Mouse (Mus musculus) limb, embryonic 12.5 days (tissue): ENCODE results near the gene Adam12. TPM values are rescaled to one million over a fixed set of nuclear protein-coding genes. Genes with fewer than 3 reads are reported as not detected.

Experiments
- ATAC-seq: fragments of 200-750 bp; cut with Nextera tagmentation; 2 replicates; pipeline ENCODE4 v1.8.0; 2017; ENCODE audit warnings: low read depth, moderate TSS enrichment; ENCODE audit not compliant: insufficient number of reproducible peaks, insufficient read depth, low FRiP score, low TSS enrichment
- H3K27ac ChIP-seq: fragments of 300-500 bp; sonication (generic); 2 replicates; pipeline ENCODE4 v1.5.1; 2016; ENCODE audit warnings: mild to moderate bottlenecking, moderate library complexity
- H3K27me3 ChIP-seq: fragments of 300-500 bp; sonication (generic); 2 replicates; pipeline ENCODE4 v1.6.1; 2016; ENCODE audit warnings: mild to moderate bottlenecking, moderate library complexity
- H3K36me3 ChIP-seq: fragments of 300-500 bp; sonication (generic); 2 replicates; pipeline ENCODE4 v1.6.1; 2016; ENCODE audit warnings: mild to moderate bottlenecking, moderate library complexity
- H3K4me1 ChIP-seq: fragments of 300-500 bp; sonication (generic); replicated peaks from 2 replicates; pipeline ENCODE4 v1.6.1; 2016
- H3K4me2 ChIP-seq: fragments of 300-500 bp; sonication (generic); 2 replicates; pipeline ENCODE4 v1.6.1; 2016; ENCODE audit warnings: mild to moderate bottlenecking, moderate library complexity
- H3K4me3 ChIP-seq: fragments of 300-500 bp; sonication (generic); replicated peaks from 2 replicates; pipeline ENCODE4 v1.5.1; 2016; ENCODE audit warnings: mild to moderate bottlenecking
- H3K9ac ChIP-seq: fragments of 300-500 bp; sonication (generic); replicated peaks from 2 replicates; pipeline ENCODE4 v1.6.1; 2016; ENCODE audit warnings: mild to moderate bottlenecking, moderate library complexity
- H3K9me3 ChIP-seq: fragments of 300-500 bp; sonication (generic); 2 replicates; pipeline ENCODE4 v1.6.1; 2016; ENCODE audit warnings: mild to moderate bottlenecking, moderate library complexity
- WGBS: fragments of 180-500 bp; shearing (Covaris S2); methylation state at CpG from one replicate; pipeline ENCODE4 v1.1.7; 2016; 5-methylcytosine and 5-hydroxymethylcytosine counted together
- polyA plus RNA-seq: library from polyadenylated mRNA; unstranded; fragments of >200 nt; fragmentation: Nextera tagmentation; extraction: Ambion mirVana; gene quantifications from 2 replicates; pipeline ENCODE4 v1.2.1, GENCODE M21; 2016

Gene Adam12
- polyA plus RNA-seq, 1 experiment from 2014 or later, result 4.9 TPM

DNA sequence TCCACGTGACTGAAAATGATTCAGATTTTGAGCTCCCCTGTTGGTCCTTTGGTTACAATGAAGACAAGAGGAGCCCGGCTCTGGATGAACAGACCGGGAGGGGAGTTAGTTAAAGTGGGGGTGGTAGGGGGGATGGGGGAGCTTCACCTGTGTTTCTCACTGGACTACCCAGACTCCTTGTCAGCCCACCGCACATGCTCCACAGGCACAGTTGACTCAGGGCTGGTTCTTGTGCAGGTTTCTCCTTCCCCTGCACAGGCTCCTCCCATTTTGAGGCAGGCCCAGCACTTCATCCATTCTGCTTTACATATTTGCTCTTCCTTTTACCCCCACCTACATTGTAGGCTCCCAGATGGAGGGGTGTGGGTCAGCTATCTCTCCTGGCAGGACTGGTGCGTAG, 369.2 kb downstream of the Adam12 start:
- Histone ChIP-seq H3K4me1 (no peaks in the 10 kb centered on the region), H3K4me3 (no peak overlapping the region), H3K36me3 (no peaks in the 10 kb centered on the region), H3K4me2 (no peak overlapping the region), H3K9ac (no peak overlapping the region), H3K27ac (no peak overlapping the region), H3K9me3 (no peaks in the 10 kb centered on the region), H3K27me3 (no peaks in the 10 kb centered on the region)
- 85% methylated on average over 5 of the region's 5 CpGs for WGBS
- peak; percentile 52; the same call in 1 of the 2 replicates for ATAC-seq

DNA sequence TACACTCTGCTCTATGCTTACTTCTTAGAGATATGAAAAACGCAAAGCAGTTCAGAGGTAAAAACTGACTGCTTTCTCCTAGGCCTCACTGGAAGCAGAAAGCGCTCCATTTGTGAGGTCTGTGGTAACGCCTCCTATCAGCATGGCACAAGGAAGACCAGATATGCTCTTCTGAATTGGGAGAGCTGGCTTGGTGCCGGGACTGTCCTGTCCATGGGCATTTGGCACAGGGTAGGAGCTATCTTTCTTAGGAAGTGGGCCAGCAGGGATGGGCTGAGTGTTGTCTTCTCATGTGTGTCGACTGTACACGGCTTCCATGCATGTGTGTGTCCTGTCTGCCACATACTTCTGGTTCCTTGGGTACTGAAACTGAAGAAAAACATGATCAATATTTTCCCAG, 369.7 kb downstream of the Adam12 start:
- H3K4me2 ChIP-seq, result no peak overlapping the region
- no peaks in the 10 kb centered on the region for H3K4me1 ChIP-seq
- H3K9me3 ChIP-seq, result no peaks in the 10 kb centered on the region
- no peak overlapping the region for H3K27ac ChIP-seq
- no peak overlapping the region for H3K4me3 ChIP-seq
- H3K36me3 ChIP-seq, result no peaks in the 10 kb centered on the region
- H3K27me3 ChIP-seq, result 0 out of 2 replicates have a peak, but pooled peaks cover 2% of the 10 kb centered on the region
- 93% methylated on average over 6 of the region's 6 CpGs for WGBS
- ATAC-seq, result no peak
- no peak overlapping the region for H3K9ac ChIP-seq

DNA sequence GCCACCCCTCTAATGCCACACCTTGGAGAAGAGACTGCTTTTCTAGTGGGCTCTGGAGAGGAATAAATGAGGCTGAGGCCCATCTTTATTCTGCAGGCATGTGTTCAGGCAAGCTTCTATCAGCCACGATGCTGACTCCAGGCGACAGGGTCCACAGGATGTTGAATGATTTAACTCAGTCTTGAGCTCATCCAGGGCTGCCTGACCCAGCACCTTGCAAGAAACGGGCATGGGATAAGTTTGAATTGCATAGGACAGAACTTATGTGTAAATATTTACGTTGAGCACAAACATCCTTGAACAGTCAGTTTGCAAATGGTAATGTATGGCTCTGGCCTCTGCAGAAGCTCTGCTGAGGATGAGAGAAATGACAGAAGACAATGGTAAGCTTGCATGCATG, 372.4 kb downstream of the Adam12 start:
- no peaks in the 10 kb centered on the region for H3K4me1 ChIP-seq
- no peak overlapping the region for H3K9ac ChIP-seq
- H3K27me3 ChIP-seq, result 0 out of 2 replicates have a peak, but pooled peaks cover 4% of the 10 kb centered on the region
- no peak overlapping the region for H3K4me3 ChIP-seq
- WGBS, result 75% methylated on average over 4 of the region's 4 CpGs
- H3K27ac ChIP-seq, result no peak overlapping the region
- no peak for ATAC-seq
- no peaks in the 10 kb centered on the region for H3K36me3 ChIP-seq
- H3K9me3 ChIP-seq, result no peaks in the 10 kb centered on the region
- no peak overlapping the region for H3K4me2 ChIP-seq

DNA sequence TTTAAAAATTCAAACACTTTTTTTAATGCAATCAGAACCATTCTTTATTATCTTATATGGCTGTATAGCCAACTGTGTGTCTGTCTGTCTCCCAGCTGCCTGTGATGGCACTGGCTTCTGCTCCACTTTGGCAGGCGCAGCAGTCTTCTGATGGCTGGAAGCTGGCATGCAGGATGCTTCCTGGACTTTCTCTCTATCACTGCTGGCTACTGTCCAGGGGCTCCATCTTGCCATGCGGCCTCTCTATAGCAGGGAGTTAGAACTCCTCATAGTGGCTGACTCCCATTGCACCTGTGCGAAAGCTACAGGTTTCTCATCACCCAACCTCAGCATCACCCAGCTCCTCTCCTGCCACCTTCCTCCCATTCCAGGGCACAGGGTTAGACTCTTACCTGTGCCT, 373.4 kb downstream of the Adam12 start:
- Histone ChIP-seq H3K9me3 (no peaks in the 10 kb centered on the region), H3K4me2 (no peak overlapping the region), H3K27me3 (0 out of 2 replicates have a peak, but pooled peaks cover 4% of the 10 kb centered on the region), H3K36me3 (no peaks in the 10 kb centered on the region), H3K4me1 (no peaks in the 10 kb centered on the region), H3K9ac (no peak overlapping the region), H3K27ac (no peak overlapping the region), H3K4me3 (no peak overlapping the region)
- no peak for ATAC-seq
- 90% methylated on average over 3 of the region's 3 CpGs for WGBS

DNA sequence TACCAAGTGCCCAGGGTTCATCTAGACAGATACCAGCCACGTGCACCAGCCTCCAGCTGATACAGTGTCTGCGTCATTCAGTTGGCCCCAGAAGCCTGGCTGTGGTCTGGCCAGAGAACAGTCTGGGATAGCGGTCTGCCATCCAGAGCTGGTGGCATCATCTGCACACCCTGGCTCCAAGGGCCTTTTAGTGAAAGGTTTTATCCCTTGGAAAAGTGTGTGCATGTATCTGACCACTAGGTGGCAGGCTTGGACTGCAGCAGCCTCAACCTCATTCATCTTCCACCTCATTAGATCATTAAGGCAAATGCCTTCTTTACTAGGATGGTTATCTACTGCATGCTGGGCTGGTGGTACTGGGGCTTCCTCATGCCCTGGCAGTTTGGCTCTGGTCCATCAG, 375.7 kb downstream of the Adam12 start:
- H3K4me1 ChIP-seq, result no peaks in the 10 kb centered on the region
- H3K4me2 ChIP-seq, result no peak overlapping the region
- H3K4me3 ChIP-seq, result no peak overlapping the region
- no peak overlapping the region for H3K27ac ChIP-seq
- WGBS, result 9% methylated on average over 3 of the region's 3 CpGs
- 0 out of 2 replicates have a peak, but pooled peaks cover 4% of the 10 kb centered on the region for H3K27me3 ChIP-seq
- no peak overlapping the region for H3K9ac ChIP-seq
- ATAC-seq, result 0 out of 2 replicates have a peak, but pooled peaks have one; percentile 20
- no peaks in the 10 kb centered on the region for H3K36me3 ChIP-seq
- no peaks in the 10 kb centered on the region for H3K9me3 ChIP-seq

DNA sequence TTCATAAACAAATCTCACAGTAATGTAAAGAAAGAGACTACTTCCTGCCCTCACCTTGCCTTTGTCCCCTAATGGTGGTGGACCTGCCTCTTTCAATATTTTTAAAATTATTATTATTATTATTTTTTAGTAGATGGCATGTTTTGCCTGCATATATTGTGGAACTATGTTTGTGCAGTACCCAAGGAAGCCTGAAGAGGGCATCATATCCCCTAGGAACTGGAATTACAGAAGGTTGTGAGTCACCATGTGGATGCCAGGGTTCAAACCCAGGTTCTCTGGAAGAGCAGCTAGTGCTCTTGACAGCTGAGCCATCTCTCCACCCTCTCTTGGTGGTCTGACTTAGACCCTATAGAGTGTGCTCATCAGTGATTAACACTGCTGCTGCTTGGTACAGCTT, 381.2 kb downstream of the Adam12 start:
- no peaks in the 10 kb centered on the region for H3K27me3 ChIP-seq
- H3K36me3 ChIP-seq, result no peaks in the 10 kb centered on the region
- no peak overlapping the region for H3K4me3 ChIP-seq
- H3K4me1 ChIP-seq, result no peaks in the 10 kb centered on the region; the same call in 1 of the 2 replicates
- H3K27ac ChIP-seq, result no peak overlapping the region
- H3K9ac ChIP-seq, result no peak overlapping the region
- no peaks in the 10 kb centered on the region for H3K9me3 ChIP-seq
- ATAC-seq, result no peak
- H3K4me2 ChIP-seq, result no peak overlapping the region

DNA sequence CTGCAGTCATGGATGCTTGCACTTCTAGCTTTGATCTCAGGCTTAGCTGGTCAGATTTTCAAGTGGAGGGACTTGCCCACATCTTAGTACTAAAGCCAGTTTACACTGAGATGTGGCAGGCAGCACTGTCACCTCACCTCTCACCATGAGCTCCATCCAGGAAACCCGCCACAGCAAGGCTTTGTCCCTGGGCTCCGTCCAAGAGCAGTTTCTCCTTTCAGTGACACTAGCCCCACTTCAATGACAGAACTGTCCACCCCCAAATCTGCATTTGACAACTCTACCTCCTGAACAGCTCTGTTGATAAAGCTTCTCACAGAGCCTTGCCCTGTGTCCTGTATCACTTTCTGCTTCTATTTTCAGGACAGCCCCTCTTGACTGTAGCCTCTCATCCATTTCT, 383.8 kb downstream of the Adam12 start:
- Histone ChIP-seq H3K9me3 (no peaks in the 10 kb centered on the region), H3K9ac (no peak overlapping the region), H3K27me3 (no peaks in the 10 kb centered on the region), H3K36me3 (no peaks in the 10 kb centered on the region), H3K4me2 (no peak overlapping the region), H3K4me3 (no peak overlapping the region), H3K27ac (no peak overlapping the region), H3K4me1 (no peaks in the 10 kb centered on the region; the same call in 1 of the 2 replicates)
- ATAC-seq, result no peak
- WGBS, result 78% methylated on average over 2 of the region's 2 CpGs

DNA sequence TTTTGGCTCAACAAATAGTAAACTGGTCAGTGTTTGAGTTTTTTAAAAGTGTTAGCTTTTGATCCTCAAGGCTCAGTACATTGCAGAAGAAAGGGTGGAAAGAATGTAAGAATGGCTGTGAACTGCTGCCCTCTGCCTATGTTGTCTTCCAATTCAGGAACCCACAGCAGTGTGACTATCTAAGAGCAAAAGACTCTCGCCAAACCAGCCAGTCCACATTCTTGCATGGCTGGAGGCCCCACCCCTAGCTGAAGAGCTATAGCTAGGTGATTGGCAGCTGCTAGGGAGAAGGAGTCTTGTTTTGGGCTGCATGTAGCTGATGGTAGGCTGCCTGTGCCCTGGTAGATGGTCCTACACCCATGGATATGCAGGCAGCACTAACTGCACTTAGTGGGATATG, 384.8 kb downstream of the Adam12 start:
- Histone ChIP-seq H3K4me1 (no peaks in the 10 kb centered on the region; the same call in 1 of the 2 replicates), H3K4me3 (no peak overlapping the region)
- 21% methylated on average over 1 of the region's 1 CpGs for WGBS

DNA sequence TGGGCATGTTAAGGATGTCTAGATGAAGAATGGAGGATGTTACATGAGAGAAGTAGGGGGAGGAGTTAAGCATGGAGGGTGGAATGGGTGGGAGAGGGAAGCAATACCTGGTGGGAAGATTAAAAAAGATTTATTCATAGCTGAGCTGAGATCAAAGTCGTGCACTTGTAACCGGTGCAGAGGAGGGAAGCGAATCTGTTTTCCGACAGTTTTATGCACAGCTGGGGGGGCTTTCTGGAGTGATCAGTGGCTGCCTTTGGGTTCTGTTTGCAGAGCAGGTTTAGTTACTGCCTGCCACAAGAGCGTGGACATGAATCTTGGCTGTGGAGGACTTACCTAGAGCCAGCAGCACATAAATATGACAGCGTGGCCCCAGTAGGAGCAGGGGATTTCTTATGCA, 389.9 kb downstream of the Adam12 start:
- WGBS, result 43% methylated on average over 6 of the region's 6 CpGs
- ATAC-seq, result no peak
- Histone ChIP-seq H3K4me1 (no peaks in the 10 kb centered on the region; the same call in 1 of the 2 replicates), H3K9ac (no peak overlapping the region), H3K9me3 (no peaks in the 10 kb centered on the region), H3K27ac (no peak overlapping the region), H3K4me2 (no peak overlapping the region), H3K27me3 (no peaks in the 10 kb centered on the region), H3K4me3 (no peak overlapping the region), H3K36me3 (no peaks in the 10 kb centered on the region)

More for the DNA sequence above, 384.8 kb downstream of the Adam12 start:
- Histone ChIP-seq H3K9me3 (no peaks in the 10 kb centered on the region), H3K9ac (no peak overlapping the region), H3K4me2 (no peak overlapping the region), H3K27me3 (no peaks in the 10 kb centered on the region), H3K36me3 (no peaks in the 10 kb centered on the region), H3K27ac (no peak overlapping the region)
- no peak for ATAC-seq

DNA sequence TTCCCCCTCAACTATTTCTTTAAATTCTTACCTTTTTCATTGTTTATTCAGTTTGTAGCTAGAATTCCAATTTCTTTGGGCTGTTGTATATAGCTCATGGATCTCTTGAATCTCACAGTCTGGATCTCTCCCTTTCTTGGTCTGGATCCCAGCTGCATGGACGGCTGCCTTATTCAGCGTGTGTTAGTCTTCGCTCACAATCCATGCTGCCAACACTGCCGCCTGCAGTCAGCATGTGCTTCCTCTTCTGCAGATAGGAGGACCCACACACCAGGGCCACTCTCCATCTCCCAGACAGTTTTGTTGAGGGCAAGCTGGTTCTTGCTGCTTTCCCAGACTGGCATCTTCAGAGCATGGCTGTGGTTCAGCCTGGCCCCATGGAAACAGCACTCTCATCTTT, 392.4 kb downstream of the Adam12 start:
- H3K4me3 ChIP-seq, result no peak overlapping the region
- ATAC-seq, result no peak
- H3K4me2 ChIP-seq, result no peak overlapping the region
- H3K27me3 ChIP-seq, result no peaks in the 10 kb centered on the region
- H3K4me1 ChIP-seq, result no peaks in the 10 kb centered on the region
- no peaks in the 10 kb centered on the region for H3K36me3 ChIP-seq
- no peaks in the 10 kb centered on the region for H3K9me3 ChIP-seq
- no peak overlapping the region for H3K27ac ChIP-seq
- H3K9ac ChIP-seq, result no peak overlapping the region
- 79% methylated on average over 4 of the region's 4 CpGs for WGBS
